Mouse (Mus musculus) heart, postnatal 0 days (tissue): Measurements from ENCODE around the gene Itgax. TPM values are rescaled to one million over a fixed set of nuclear protein-coding genes. Genes with fewer than 3 reads are reported as not detected.

ENCODE experiments used
- ATAC-seq: fragments of 200-750 bp; cut with Nextera tagmentation; 2 replicates; pipeline ENCODE4 v1.8.0; 2017; ENCODE audit warnings: low read depth, moderate number of reproducible peaks, moderate library complexity; ENCODE audit not compliant: insufficient read depth
- DNase-seq: peaks from one replicate; pipeline ENCODE4 v3.0.0-alpha.2; 2016; ENCODE audit warnings: low spot score
- H3K27ac ChIP-seq: fragments of 300-500 bp; sonication (generic); 2 replicates; pipeline ENCODE4 v1.5.1; 2014; ENCODE audit warnings: low read depth, mild to moderate bottlenecking
- H3K27me3 ChIP-seq: fragments of 300-500 bp; sonication (generic); 2 replicates; pipeline ENCODE4 v1.6.1; 2014; ENCODE audit warnings: low read length, mixed read lengths; ENCODE audit not compliant: control insufficient read depth, insufficient read depth
- H3K36me3 ChIP-seq: fragments of 300-500 bp; sonication (generic); replicated peaks from 2 replicates; pipeline ENCODE4 v1.6.1; 2014; ENCODE audit warnings: low read length, mixed read lengths; ENCODE audit not compliant: control insufficient read depth, insufficient read depth
- H3K4me1 ChIP-seq: fragments of 300-500 bp; sonication (generic); 2 replicates; pipeline ENCODE4 v1.6.1; 2014; ENCODE audit warnings: antibody characterized with exemption; ENCODE audit not compliant: control insufficient read depth, insufficient read depth
- H3K4me2 ChIP-seq: fragments of 300-500 bp; sonication (generic); 2 replicates; pipeline ENCODE4 v1.6.1; 2014; ENCODE audit warnings: low read depth, mild to moderate bottlenecking, low read length, moderate library complexity
- H3K4me3 ChIP-seq: fragments of 300-500 bp; sonication (generic); 2 replicates; pipeline ENCODE4 v1.5.1; 2014; ENCODE audit warnings: low read depth, low read length
- H3K9ac ChIP-seq: fragments of 300-500 bp; sonication (generic); replicated peaks from 2 replicates; pipeline ENCODE4 v1.6.1; 2014; ENCODE audit warnings: low read depth, low read length, mixed read lengths
- H3K9me3 ChIP-seq: fragments of 300-500 bp; sonication (generic); replicated peaks from 2 replicates; pipeline ENCODE4 v1.6.1; 2016; ENCODE audit warnings: low read length; ENCODE audit not compliant: control insufficient read depth
- CTCF ChIP-seq: IDR thresholded peaks from 2 replicates; pipeline ENCODE4 v1.5.1; 2016; ENCODE audit warnings: antibody characterized with exemption, control low read depth, low read depth
- EP300 ChIP-seq: IDR thresholded peaks from 2 replicates; pipeline ENCODE4 v1.6.1; 2016; ENCODE audit warnings: antibody characterized with exemption, low read depth
- WGBS: fragments of 180-500 bp; shearing (Covaris S2); extraction: QIAGEN DNeasy Blood & Tissue Kit; methylation state at CpG from one replicate; pipeline ENCODE4 v1.1.7; 2014; 5-methylcytosine and 5-hydroxymethylcytosine counted together
- polyA plus RNA-seq: library from polyadenylated mRNA; unstranded; fragments of >200 nt; fragmentation: Nextera tagmentation; extraction: Ambion mirVana; gene quantifications from 2 replicates; pipeline ENCODE4 v1.2.1, GENCODE M21; 2015
- total RNA-seq: library from RNA; depleted of rRNA; stranded (reverse); fragments of >200 nt; gene quantifications from 2 replicates; pipeline ENCODE4 v1.2.3, GENCODE M21; 2014; ENCODE audit warnings: low replicate concordance

Itgax gene
- total and polyA plus RNA-seq, 2 experiments from 2014 or later, result 0.19 TPM; not detected in 1

DNA sequence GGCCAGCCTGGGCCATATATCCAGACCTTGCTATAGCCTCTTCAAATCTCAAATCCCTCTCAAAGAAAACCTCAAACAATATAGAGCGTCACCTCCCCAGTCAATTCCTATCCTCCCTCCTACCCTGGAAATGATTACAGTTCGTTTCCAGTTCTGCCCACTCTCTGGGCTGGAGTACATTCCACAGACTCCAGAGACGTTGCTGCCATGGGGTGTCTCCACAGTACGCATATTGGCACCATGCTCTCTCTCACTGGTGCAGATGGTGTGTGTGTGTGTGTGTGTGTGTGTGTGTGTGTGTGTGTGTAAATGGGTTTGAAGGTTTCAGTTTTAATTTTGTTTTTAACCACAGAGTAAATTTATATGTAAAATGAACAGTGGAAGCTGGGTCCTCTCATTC lies 24.1 kb upstream of the Itgax start:
- no peaks in the 10 kb centered on the region for H3K4me1 ChIP-seq
- no peak overlapping the region for H3K27ac ChIP-seq
- no peak overlapping the region for H3K4me2 ChIP-seq
- H3K9me3 ChIP-seq, result no peaks in the 10 kb centered on the region
- 0 out of 2 replicates have a peak, but pooled peaks have one; percentile 44 for ATAC-seq
- no peak for DNase-seq
- H3K4me3 ChIP-seq, result no peak overlapping the region
- TF ChIP-seq CTCF, result peak; percentile 44
- TF ChIP-seq EP300, result no peak
- H3K36me3 ChIP-seq, result no peaks in the 10 kb centered on the region
- H3K9ac ChIP-seq, result no peak overlapping the region
- no peaks in the 10 kb centered on the region for H3K27me3 ChIP-seq
- 34% methylated on average over 4 of the region's 4 CpGs for WGBS

DNA sequence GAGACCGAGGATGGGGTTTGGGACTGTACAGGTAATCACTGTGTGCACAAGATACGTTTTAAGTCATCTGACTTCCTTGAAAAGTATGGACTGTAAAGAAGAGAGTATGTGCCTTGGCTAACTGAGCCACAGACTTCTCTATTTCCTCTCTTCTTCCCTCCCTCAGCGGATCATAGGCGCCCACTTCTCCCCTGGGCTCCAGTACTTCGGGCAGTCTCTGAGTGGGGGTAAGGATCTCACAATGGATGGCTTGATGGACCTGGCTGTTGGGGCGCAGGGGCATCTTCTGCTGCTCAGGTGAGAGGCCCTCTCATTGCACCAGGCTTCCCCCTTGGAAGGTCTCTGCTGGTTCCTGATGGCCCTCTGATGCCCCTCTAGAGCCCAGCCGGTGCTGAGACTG lies 21.9 kb upstream of the Itgax start:
- TF ChIP-seq EP300 (no peak), CTCF (no peak)
- WGBS, result 85% methylated on average over 7 of the region's 7 CpGs
- Histone ChIP-seq H3K27me3 (no peaks in the 10 kb centered on the region), H3K27ac (no peak overlapping the region), H3K4me2 (no peak overlapping the region), H3K9ac (no peak overlapping the region), H3K9me3 (no peaks in the 10 kb centered on the region), H3K4me3 (no peak overlapping the region), H3K4me1 (no peaks in the 10 kb centered on the region), H3K36me3 (no peaks in the 10 kb centered on the region)
- no peak for ATAC-seq
- DNase-seq, result no peak

DNA sequence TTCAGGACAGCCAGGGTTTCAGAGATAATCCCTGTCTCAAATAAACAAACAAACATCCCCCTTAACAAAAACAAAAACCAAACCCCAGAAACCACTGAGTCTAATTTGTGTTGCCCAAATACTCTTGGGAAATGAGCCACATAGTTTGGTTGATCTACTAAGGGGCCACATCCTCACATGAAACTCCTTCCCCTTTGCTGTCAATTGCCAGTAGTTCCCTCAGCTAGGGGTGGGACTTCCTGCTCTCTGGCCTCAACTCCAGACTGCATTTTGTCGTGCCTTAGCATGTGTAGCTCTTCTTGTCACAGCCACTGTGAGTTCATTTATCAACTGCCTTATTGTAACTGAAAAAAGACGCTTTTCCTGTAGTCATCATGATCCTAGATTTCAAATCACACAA lies 19.0 kb upstream of the Itgax start:
- Histone ChIP-seq H3K36me3 (no peaks in the 10 kb centered on the region), H3K4me1 (no peaks in the 10 kb centered on the region), H3K27ac (no peak overlapping the region), H3K9ac (no peak overlapping the region), H3K4me3 (no peak overlapping the region), H3K4me2 (no peak overlapping the region), H3K27me3 (0 out of 2 replicates have a peak, but pooled peaks cover 3% of the 10 kb centered on the region), H3K9me3 (no peaks in the 10 kb centered on the region)
- 55% methylated on average over 2 of the region's 2 CpGs for WGBS
- no peak for DNase-seq
- TF ChIP-seq EP300, result no peak
- no peak for TF ChIP-seq CTCF
- no peak for ATAC-seq

DNA sequence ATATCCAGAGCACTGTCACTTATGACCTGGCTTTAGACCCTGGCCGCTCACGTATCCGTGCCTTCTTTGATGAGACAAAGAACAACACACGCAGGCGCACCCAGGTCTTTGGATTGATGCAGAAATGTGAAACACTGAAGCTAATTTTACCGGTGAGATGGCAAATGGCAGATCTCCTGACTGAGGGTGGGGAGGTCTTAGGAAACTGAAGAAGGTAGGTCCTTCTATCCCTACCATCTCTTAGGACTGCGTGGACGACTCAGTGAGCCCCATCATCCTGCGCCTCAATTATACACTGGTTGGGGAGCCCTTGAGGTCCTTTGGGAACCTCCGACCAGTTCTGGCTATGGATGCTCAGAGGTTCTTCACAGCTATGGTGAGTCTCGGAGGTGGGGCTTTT lies 17.2 kb upstream of the Itgax start:
- TF ChIP-seq CTCF (no peak), EP300 (no peak)
- H3K27ac ChIP-seq, result no peak overlapping the region
- 83% methylated on average over 11 of the region's 11 CpGs for WGBS

DNA sequence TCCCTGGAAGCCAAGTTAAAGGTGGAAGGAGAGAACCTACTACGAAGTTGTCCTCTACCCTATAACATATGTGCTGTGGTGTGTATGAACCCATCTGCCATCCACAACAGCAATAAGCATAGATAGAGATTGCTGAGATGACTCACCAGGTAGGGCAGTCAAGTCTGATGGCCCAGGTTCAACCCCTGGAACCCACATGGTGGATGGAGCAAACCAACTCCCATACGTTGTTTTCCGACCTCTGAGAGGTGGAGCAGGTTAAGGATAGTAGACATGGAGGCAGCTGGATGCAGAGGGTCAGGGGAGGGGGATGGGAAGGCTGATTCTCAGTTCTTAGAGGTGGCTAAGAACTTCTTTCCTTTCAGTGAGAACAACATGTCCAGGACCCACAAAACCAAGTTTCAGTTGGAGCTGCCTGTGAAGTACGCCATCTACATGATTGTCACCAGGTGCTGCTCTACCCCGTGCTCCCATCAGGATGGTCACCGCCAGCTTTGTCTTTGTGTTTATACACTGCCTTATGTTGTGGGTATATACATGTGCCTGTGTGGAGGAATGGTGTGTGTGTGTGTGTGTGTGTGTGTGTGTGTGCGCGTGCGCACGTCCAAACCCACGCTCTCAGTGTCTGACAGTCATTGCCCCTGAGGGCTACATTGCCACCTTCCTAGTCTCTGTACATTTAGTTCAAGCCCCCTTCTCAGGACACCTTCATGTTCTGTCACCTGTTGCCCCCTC lies 14.8 kb upstream of the Itgax start:
- Histone ChIP-seq H3K27me3 (0 out of 2 replicates have a peak, but pooled peaks cover 3% of the 10 kb centered on the region), H3K9ac (no peak overlapping the region), H3K4me3 (no peak overlapping the region), H3K4me2 (no peak overlapping the region), H3K4me1 (no peaks in the 10 kb centered on the region), H3K36me3 (no peaks in the 10 kb centered on the region), H3K9me3 (no peaks in the 10 kb centered on the region), H3K27ac (no peak overlapping the region)
- ATAC-seq (no peak), DNase-seq (no peak)
- 91% methylated on average over 11 of the region's 11 CpGs for WGBS
- TF ChIP-seq EP300 (no peak), CTCF (no peak)

More for the DNA sequence above, 17.2 kb upstream of the Itgax start:
- no peak for DNase-seq
- H3K36me3 ChIP-seq, result no peaks in the 10 kb centered on the region
- H3K27me3 ChIP-seq, result 0 out of 2 replicates have a peak, but pooled peaks cover 3% of the 10 kb centered on the region
- no peak overlapping the region for H3K4me3 ChIP-seq
- no peaks in the 10 kb centered on the region for H3K9me3 ChIP-seq
- no peaks in the 10 kb centered on the region for H3K4me1 ChIP-seq
- no peak overlapping the region for H3K4me2 ChIP-seq
- H3K9ac ChIP-seq, result no peak overlapping the region
- no peak for ATAC-seq
